Mouse (Mus musculus): ENCODE measurements around the gene Hist2h3c2. TPM values are rescaled to one million over a fixed set of nuclear protein-coding genes. Genes with fewer than 3 reads are reported as not detected.

The Hist2h3c2 gene
- total RNA-seq, 2 experiments from 2014 or later = 13.1 to 13.4 TPM

GRCm38 (mm10) chr3:96196437-96197128, 42.3 kb downstream of the Hist2h3c2 start:
- no peak for DNase-seq

GRCm38 (mm10) chr3:96195616-96196313, 43.2 kb downstream of the Hist2h3c2 start:
- no peak for DNase-seq

GRCm38 (mm10) chr3:96194966-96195365, 44.0 kb downstream of the Hist2h3c2 start:
- no peak for DNase-seq

- no peak for DNase-seq
Measured at GRCm38 (mm10) chr3:96192977-96193376, 46.0 kb downstream of the Hist2h3c2 start.

Small RNA genes lying within 50 kb of the gene (microRNA-seq; reads per million reads assigned to microRNA genes)
- gene Gm44492 = 0 reads per million in 2 experiments
- 0 reads per million in 2 experiments for gene Gm47311
- gene Gm47313 = 0 reads per million in 2 experiments

Other genes with a start within 250 kb of the Hist2h3c2 start
- gene Plekho1, start 243.1 kb downstream of the Hist2h3c2 start, total RNA-seq (2021) = 10 to 100 TPM; 37.3 to 41.0 TPM
- gene Vps45, start 180.7 kb downstream of the Hist2h3c2 start, total RNA-seq (2021) = 10 to 100 TPM; 40.8 to 46.3 TPM
- 10 to 100 TPM; 31.0 to 32.6 TPM for gene Otud7b, start 134.6 kb downstream of the Hist2h3c2 start, total RNA-seq (2021)
- 1 to 10 TPM; 4.2 to 5.2 TPM for gene Mtmr11, start 77.1 kb downstream of the Hist2h3c2 start, total RNA-seq (2021)
- 10 to 100 TPM; 52.0 to 54.5 TPM for gene Sf3b4, start 66.8 kb downstream of the Hist2h3c2 start, total RNA-seq (2021)
- gene Sv2a, start 58.0 kb downstream of the Hist2h3c2 start, total RNA-seq (2021) = 100 to 1,000 TPM; 351 to 376 TPM
- 10 to 100 TPM; 15.3 to 18.2 TPM for gene Bola1, start 19.4 kb downstream of the Hist2h3c2 start, total RNA-seq (2021)
- gene Hist2h2ab, start 19.3 kb downstream of the Hist2h3c2 start, total RNA-seq (2021) = 1 to 10 TPM; 7.2 to 8.2 TPM
- gene Hist2h2ac, start 18.2 kb downstream of the Hist2h3c2 start, total RNA-seq (2021) = 10 to 100 TPM; 20.0 to 22.5 TPM
- 1 to 10 TPM; 6.9 to 7.1 TPM for gene Hist2h2be, start 18.0 kb downstream of the Hist2h3c2 start, total RNA-seq (2021)
- 100 to 1,000 TPM; 193 to 195 TPM for gene Hist2h2aa2, start 1.1 kb upstream of the Hist2h3c2 start, total RNA-seq (2021)
- gene Hist2h2aa1, start 6.4 kb upstream of the Hist2h3c2 start, total RNA-seq (2021) = 10 to 100 TPM in 1 of 2 experiments, 1 to 10 TPM in 1; 3.1 to 11.1 TPM
- gene Hist2h3c1, start 7.6 kb upstream of the Hist2h3c2 start, total RNA-seq (2021) = not detected
- 10 to 100 TPM; 27.7 to 30.4 TPM for gene Hist2h4, start 24.2 kb upstream of the Hist2h3c2 start, total RNA-seq (2021)
- 10 to 100 TPM; 42.9 to 45.4 TPM for gene Hist2h3b, start 29.5 kb upstream of the Hist2h3c2 start, total RNA-seq (2021)
- 100 to 1,000 TPM; 120 TPM for gene Hist2h2bb, start 30.6 kb upstream of the Hist2h3c2 start, total RNA-seq (2021)
- 1 to 10 TPM; 2.4 to 2.5 TPM for gene Fcgr1, start 54.8 kb upstream of the Hist2h3c2 start, total RNA-seq (2021)
- gene BC107364, start 213.2 kb upstream of the Hist2h3c2 start, total RNA-seq (2021) = not detected

All from layer of hippocampus, postnatal 36 days (tissue).